Mouse (Mus musculus) Patski (cell line): ENCODE results near the gene Zbtb21. TPM values are rescaled to one million over a fixed set of nuclear protein-coding genes. Genes with fewer than 3 reads are reported as not detected.
"Not testable (repeated sequence)": the region's sequence is repeated elsewhere in the genome, so short reads cannot be mapped to it uniquely, and the experiment has no call there.

Experiments used
- ATAC-seq: fragments of 100-300 bp; one replicate; pipeline ENCODE4 v1.8.0; 2021
- CTCF ChIA-PET: fragments of 350-600 bp; sonication (Branson Sonifier 250); formaldehyde crosslinking; loops from one replicate; lab custom pipeline; 2022; ENCODE audit warnings: inconsistent platforms; lab: Charles Lee
- POLR2A ChIA-PET: fragments of 350-600 bp; sonication (Branson Sonifier 250); formaldehyde crosslinking; loops from one replicate; lab custom pipeline; 2022; ENCODE audit warnings: antibody characterized with exemption, inconsistent platforms; lab: Charles Lee
- DNase-seq: peaks from one replicate; pipeline ENCODE4 v3.0.0-alpha.2; 2011; ENCODE audit warnings: low read depth, low spot score
- H3K27me3 ChIP-seq: fragments of 371-371 bp; one replicate; pipeline ENCODE4 v1.5.1; 2021
- CTCF ChIP-seq: fragments of 100-300 bp; IDR thresholded peaks from one replicate; pipeline ENCODE4 v1.5.1; 2021
- in situ Hi-C: fragments of 300-500 bp; cut with MboI; formaldehyde crosslinking; loops from 3 replicates; pipeline ENCODE4 v1.11.1; 2018; ENCODE audit warnings: low pct_unique_long_range_greater_than_20kb, mixed read lengths
- polyA plus RNA-seq: library from polyadenylated mRNA; unstranded; gene quantifications from one replicate; pipeline ENCODE4 v1.2.3, GENCODE M21; 2021

Gene Zbtb21
- polyA plus RNA-seq, 1 experiment from 2014 or later, result 23.0 TPM

GRCm38 (mm10) chr16:97948836-97949235, 13.6 kb downstream of the Zbtb21 start:
- DNase-seq, result no peak
- no peak for TF ChIP-seq CTCF
- CTCF ChIA-PET, result no interaction called here
- no peaks in the 10 kb centered on the region for H3K27me3 ChIP-seq
- in situ Hi-C loops, result no loop called here
- ATAC-seq, result no peak
- POLR2A ChIA-PET, result no interaction called here

DNA sequence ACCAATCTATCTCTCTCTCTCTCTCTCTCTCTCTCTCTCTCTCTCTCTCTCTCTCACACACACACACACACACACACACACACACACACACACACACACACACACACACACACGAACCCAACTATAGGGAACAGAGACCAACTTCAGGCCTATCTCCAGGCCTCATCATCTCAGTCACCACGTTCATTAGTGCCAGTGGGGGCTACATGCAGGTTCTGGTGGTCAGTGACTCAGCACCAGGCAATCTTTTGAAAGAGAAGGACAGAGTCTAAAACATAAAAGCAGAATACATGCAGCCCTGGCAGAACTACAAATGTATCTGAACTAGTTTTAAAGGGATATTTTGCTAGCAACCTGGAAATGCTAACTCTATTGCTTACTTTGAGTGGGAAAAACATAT, 15.4 kb downstream of the Zbtb21 start:
- POLR2A ChIA-PET, DNase-seq, CTCF ChIA-PET, in situ Hi-C loops, H3K27me3 ChIP-seq, ATAC-seq: not testable (repeated sequence)

DNA sequence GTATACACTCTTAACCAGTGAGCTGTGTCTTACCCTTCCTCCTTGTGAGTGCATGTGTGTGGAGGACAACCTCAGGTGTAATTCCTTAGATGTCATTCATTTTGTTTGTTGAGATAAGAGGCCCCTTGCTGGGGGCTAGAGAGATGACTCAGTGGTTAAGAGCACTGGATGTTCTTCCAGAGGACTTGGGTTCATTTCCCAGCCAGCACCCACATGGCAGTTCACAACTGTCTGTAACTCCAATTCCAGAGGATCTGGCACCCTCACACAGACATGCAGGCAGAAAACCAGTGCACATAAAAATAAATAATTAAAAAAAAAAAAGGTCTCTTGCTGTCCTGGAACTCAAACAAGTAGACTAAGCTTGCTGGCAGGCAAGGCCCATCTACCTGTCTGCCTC, 20.6 kb downstream of the Zbtb21 start:
- POLR2A ChIA-PET, result no interaction called here
- DNase-seq (no peak), ATAC-seq (no peak)
- TF ChIP-seq CTCF, result no peak
- in situ Hi-C loops, result no loop called here
- CTCF ChIA-PET, result interaction anchor here (1.3 kb wide), 1 partner anchor 122 kb away, joined by 3 read pairs; no protein-coding TSS in a partner anchor
- H3K27me3 ChIP-seq, result no peaks in the 10 kb centered on the region

DNA sequence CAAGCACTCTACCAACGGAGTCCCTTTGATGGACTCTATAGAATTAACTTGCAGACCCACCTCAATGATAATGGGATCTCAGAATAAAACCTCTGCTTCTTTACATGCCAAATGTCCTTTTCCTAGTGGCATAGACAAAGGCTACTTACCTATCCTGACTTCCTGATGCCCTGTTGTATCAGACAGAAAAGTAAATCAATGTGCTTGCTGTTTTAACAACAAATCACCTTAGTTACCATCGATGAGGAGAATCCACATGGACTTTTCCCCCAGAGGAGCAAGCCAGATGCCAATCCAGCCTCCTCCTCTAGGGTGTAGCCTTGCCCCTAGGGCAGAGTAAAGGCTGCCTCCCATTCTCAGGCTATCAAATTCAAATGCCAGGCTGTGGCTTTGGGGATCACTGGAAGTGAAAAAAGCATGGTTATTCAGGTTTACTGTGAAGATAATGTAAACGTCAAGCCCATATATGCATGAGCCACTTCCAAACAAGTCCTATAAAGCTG, 21.9 kb downstream of the Zbtb21 start:
- in situ Hi-C loops, result no loop called here

DNA sequence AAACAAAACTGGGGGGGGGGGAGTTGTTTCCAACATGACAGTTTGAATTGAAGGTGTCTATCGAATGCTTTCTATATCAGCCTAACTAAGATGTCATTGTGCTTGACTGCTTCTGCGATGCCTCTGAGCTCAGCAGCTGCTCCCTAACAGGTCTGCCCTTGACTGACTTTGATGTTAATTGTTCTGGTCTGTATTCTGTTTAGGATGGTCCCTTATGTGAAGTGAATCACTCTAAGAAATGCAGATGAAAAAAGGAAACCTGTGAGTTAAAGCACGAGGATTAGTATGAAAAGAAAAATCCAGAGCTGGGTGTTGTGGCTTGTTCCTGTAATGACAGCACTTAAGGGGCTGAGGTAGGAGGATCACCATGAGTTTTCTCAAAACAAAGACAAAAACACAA, 26.6 kb downstream of the Zbtb21 start:
- no peak for TF ChIP-seq CTCF
- ChIA-PET CTCF (no interaction called here), POLR2A (no interaction called here)
- DNase-seq (no peak), ATAC-seq (no peak)
- in situ Hi-C loops, result no loop called here
- no peaks in the 10 kb centered on the region for H3K27me3 ChIP-seq

More for the DNA sequence above, 21.9 kb downstream of the Zbtb21 start:
- TF ChIP-seq CTCF, result peak; percentile 24
- ATAC-seq (no peak), DNase-seq (no peak)
- no peaks in the 10 kb centered on the region for H3K27me3 ChIP-seq
- POLR2A ChIA-PET, result no interaction called here
- CTCF ChIA-PET, result interaction anchor here (1.3 kb wide), 1 partner anchor 121 kb away, joined by 3 read pairs; no protein-coding TSS in a partner anchor

DNA sequence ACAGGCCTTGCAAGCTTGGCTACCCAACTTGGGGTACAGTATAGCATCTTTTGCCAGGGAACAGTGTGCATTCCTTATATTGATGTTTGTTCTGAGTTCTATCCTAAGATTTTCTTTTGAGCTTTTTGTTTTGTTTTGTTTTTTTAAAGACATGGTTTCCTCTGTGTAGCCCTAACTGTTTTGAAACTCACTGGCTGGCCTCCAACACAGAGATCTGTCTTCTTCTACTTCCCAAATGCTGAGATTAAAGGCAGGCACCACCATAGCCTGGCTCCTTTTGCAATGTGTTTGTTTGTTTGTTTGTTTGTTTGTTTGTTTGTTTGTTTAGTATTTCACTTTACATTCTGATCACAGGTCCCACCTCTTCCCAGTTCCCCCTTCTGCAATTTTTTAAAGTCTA, 32.2 kb downstream of the Zbtb21 start:
- in situ Hi-C loops, result no loop called here
- ATAC-seq (no peak), DNase-seq (no peak)
- POLR2A ChIA-PET, result no interaction called here
- CTCF ChIA-PET, result interaction anchor here (0.8 to 1.0 kb wide), 2 partner anchors 19 to 31 kb away, joined by 3 read pairs; no protein-coding TSS in a partner anchor
- no peak for TF ChIP-seq CTCF
- no peaks in the 10 kb centered on the region for H3K27me3 ChIP-seq

DNA sequence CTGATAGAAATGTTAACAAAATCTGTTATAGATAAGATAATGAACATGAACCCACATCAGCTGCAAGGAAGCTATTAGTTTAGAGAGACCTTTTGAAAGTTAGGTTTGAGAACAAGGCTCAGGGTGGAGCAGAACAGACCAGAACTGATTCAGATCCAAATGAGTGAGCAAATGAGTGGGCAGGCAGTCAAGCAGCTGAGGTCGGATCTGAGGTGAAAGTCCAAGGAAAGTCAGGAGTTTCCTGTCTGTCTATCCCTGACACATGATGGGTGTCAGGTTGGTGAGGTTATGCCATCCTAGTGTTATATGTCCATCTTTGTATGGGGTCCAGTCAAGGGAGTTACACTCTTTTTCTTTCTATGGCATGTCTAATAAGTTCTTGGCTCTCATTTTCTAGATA, 32.9 kb downstream of the Zbtb21 start:
- no peak for TF ChIP-seq CTCF
- DNase-seq, result no peak
- ChIA-PET POLR2A (interaction anchor here (1.6 kb wide), 1 partner anchor 27 kb away, joined by 4 read pairs; no protein-coding TSS in a partner anchor), CTCF (interaction anchor here (0.8 to 1.0 kb wide), 2 partner anchors 20 to 32 kb away, joined by 3 read pairs; no protein-coding TSS in a partner anchor)
- no peak for ATAC-seq
- in situ Hi-C loops, result no loop called here
- H3K27me3 ChIP-seq, result no peaks in the 10 kb centered on the region

DNA sequence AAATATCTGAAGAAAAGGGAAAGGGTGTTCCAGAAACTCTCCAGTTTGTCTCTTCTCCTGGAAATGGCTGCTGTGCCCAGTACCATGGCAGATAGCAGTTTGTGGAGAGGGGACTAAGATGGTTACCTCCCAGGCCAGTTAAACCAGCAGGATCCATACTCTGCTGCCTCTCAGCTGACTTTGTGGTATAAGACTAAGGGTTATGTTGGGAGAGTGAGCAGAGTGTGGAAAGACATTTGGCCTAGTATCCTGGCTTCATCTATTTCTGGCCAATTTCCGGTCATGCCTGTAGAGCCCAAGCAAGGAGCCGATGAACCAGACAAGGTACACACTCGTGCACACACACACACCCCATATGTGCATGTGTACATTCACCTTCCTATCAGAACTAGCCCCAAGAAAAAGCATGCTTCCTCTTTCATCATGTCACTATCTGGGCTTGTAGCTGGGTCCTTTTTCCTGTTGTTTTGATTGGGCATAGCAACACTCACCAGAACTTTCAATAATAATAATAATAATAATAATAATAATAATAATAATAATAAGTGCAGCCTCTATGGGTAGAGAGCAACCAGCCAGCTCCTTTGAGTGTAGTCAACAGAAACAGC, 35.0 kb downstream of the Zbtb21 start:
- ATAC-seq, result no peak
- no peak for TF ChIP-seq CTCF
- CTCF ChIA-PET, result interaction anchor here (1.1 kb wide), 1 partner anchor 12 kb away, joined by 3 read pairs; no protein-coding TSS in a partner anchor

GRCm38 (mm10) chr16:97926381-97926780, 36.0 kb downstream of the Zbtb21 start:
- TF ChIP-seq CTCF, result no peak
- in situ Hi-C loops, result no loop called here
- ATAC-seq (no peak), DNase-seq (no peak)
- no peaks in the 10 kb centered on the region for H3K27me3 ChIP-seq
- ChIA-PET CTCF (no interaction called here), POLR2A (no interaction called here)

More for the DNA sequence above, 35.0 kb downstream of the Zbtb21 start:
- no peaks in the 10 kb centered on the region for H3K27me3 ChIP-seq
- in situ Hi-C loops, result no loop called here
- no peak for DNase-seq
- POLR2A ChIA-PET, result interaction anchor here (1.0 kb wide), 1 partner anchor 20 kb away, joined by 3 read pairs; no protein-coding TSS in a partner anchor

DNA sequence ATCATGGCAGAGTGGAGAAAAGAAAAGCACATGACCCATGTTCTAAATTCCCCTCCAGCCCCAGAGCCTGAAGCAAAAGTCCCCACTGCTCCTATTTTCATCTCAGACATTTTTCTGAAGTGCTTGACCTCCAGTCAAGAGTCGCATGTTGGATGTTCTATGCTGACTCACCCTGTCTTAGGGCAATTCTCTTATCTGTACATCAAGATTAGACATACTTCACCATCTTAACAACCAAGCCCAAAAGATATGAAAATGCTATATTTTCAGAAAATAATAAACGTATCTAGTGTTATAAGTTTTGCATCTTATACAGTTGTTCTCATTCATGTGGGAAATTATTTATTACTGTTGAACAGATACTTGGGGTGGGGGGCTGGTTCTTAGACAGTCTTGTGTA, 36.7 kb downstream of the Zbtb21 start:
- TF ChIP-seq CTCF, result no peak
- no peaks in the 10 kb centered on the region for H3K27me3 ChIP-seq
- no peak for DNase-seq
- in situ Hi-C loops, result no loop called here
- ChIA-PET POLR2A (no interaction called here), CTCF (no interaction called here)
- no peak for ATAC-seq

- no peak for ATAC-seq
- CTCF ChIA-PET, result interaction anchor here (1.2 kb wide), 1 partner anchor 10 kb away, joined by 3 read pairs; no protein-coding TSS in a partner anchor
- TF ChIP-seq CTCF, result no peak
- in situ Hi-C loops, result loop anchor here (5.0 kb wide), 1 partner anchor 34 kb away; no protein-coding TSS in a partner anchor
- POLR2A ChIA-PET, result no interaction called here
- DNase-seq, result no peak
- no peaks in the 10 kb centered on the region for H3K27me3 ChIP-seq
Measured at GRCm38 (mm10) chr16:97923700-97924099, 38.7 kb downstream of the Zbtb21 start.
